Mouse (Mus musculus) right cerebral cortex, postnatal 14 days (tissue): ENCODE measurements at regions not wholly inside any gene's neighbourhood (a gene's known extent, or its start where the extent isn't known, plus 50 kb on each side); places are given as distances from the start of the nearest gene placed in this dataset.
A peak's percentile ranks its signal among the peaks of the same experiment; 100 is the strongest.

ENCODE experiments used
- DNase-seq: peaks from one replicate; pipeline ENCODE4 v3.0.0; 2022

DNA sequence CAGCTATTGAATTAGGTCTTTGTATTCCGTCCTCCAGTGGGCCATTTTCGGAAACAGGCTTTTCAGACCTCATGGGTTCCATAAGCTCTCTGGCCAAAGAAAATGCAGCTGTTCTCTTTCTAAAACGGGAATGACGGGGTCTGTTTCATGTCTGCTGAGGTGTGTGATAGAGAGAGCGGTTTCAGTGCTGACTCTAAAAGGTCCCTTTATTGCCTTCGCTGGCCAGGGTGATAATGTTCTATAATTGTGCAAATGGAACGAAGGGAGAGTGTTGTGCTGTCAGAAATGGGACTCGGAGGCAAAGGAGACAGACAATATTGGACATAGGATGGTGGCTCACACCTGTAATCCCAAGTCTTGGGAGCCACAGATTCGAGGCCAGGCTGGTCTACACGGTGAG, 53.5 kb upstream of the Osbpl8 start:
- DNase-seq = no peak

GRCm38 (mm10) chr10:111108658-111109633, 55.6 kb upstream of the Osbpl8 start:
- peak; percentile 64 for DNase-seq

GRCm38 (mm10) chr10:111107852-111108251, 56.7 kb upstream of the Osbpl8 start:
- no peak for DNase-seq

DNA sequence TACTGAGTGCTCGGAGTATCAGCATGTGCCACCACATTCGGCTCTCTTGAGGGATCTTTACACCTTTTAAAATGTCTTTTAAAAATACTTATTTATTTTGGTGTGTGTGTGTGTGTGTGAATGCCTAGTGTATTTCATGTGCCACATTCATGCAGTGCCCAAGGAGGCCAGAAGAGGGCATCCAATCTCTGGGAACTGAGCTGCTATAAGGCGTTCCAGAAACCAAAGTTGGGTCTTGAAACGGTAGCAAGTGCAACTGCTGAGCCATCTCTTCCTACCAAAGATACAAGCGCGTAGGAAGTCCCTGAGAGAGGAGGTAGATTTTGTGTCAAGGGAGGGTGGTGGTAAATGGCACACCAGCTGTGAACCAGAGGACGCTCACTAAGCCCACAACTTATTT, 57.2 kb upstream of the Osbpl8 start:
- DNase-seq = peak; percentile 77

GRCm38 (mm10) chr10:111106411-111106810, 58.1 kb upstream of the Osbpl8 start:
- DNase-seq = no peak

DNA sequence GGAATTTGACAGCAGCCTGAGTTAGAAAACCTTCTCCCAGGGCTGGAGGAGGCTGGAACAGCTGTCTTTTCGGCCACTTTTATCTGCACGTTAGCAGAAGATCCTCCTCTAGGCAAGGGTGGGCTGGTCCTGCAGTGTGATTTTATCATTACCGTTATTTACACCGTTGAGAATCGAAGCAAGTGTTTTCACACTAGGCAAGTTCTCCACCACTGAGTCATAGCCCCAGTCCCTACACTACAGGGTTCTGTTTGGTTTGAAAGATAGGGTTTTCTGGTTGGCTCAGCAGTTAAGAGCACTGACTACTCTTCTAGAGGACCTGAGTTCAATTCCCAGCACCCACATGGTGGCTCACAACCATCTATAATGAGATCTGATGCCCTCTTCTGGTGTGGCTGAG, 58.9 kb upstream of the Osbpl8 start:
- no peak for DNase-seq

DNA sequence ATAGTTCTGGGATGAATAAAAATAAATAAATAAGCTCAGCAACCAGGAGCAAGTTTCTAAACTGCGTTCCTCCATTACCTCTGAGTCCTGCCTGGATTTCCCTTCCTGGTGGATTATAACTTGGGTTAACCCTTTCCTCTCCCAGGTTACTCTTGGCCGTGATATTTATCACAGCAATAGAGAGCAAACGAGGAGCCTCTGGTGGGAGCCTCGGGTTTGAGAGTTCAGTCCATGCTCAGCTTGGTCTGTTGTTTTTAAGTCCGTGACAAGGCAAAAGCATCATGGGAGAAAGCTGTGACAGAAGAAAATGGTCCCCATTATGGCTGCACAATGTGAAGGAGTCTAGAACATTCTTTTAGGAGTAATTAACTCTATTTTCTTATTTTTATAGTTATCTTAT, 61.0 kb upstream of the Osbpl8 start:
- no peak for DNase-seq

DNA sequence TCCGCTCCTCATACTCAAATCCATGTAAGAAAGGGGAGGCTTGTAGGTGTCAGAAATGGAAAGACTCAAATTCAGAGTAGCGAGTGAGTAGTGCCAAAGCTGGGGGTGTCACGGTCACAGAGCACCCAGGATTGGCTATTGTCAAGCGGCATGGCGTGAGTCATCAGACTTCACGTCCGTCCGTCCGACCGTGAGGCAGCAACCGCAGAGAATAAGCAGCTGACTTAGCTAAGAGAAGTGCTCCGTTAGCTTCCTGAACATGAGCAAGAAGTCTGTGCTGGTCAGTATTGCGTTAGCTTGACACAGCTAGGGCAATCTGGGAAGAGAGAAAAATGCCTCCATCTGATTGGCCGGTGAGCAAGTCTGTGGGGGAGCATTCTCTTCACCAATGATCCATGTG, 61.5 kb upstream of the Osbpl8 start:
- DNase-seq = no peak

DNA sequence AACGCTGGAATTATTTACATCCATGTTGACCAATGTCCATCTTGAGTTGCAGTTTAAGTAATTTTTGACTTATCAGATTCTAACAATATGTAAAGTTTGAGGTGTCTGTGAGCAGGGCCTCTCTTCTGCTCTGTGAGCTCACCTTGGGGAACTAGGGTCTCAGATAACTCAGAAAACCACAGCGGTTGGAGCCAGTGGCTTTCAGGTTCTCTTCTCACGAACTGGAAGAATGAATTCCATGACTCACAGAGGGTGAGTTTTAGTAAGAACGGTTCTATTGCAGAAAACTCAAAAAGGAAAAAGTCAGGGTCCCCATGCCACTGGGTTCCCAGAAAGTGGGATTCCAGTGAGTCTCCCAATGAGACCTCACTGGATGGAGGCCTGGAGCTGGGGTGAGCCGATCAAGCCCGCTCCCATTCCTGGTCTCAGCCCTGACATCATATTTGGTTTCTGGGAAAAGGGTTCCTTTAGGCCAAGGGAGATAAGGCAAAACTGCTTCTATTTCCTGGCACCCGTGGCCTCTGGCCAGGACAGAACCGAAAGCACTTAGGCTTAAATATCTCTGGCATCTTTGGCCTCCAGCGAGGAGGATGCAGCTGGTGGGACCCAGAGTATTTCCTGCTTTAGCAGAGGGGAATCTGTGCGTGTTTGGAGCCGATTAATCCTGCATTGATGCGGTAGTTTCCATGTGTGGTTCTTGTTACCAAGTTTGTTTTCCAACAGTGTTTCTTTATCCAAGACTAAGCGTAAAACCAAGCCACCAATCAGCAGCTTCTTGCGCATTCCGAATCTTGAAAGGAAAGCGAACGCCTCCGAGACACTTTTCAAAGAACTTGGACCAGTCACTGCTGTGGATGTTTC, 62.4 kb upstream of the Osbpl8 start:
- DNase-seq = no peak

DNA sequence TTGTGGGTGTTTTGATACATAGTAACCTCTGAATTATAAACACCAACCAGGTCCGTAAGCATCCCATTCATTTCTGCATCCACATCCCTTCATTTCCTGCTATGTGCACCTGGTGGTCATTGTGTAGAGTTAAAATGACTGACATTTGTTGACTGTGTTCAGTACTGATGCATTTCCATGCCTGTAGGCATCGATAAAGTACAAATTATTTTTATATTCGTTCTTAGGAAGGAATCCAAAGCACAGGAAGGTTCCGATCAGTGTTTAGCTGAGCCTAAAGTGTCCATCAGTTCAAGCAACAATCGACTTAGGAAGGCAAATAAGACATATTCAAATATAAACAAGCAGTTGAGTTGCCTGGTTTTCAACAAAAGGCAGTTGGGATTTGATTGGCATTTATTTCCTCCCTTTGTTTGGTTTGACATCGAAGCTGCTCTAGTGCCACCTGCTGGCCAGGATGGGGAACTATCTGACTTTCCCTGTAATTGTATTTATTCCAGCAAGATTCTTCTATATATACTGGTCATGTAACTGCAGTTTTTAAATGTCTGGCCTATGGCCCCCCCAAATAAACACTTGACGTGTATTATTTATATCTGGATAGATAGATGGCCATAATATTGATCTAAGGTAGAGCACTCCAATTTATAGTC, 64.6 kb upstream of the Osbpl8 start:
- peak; percentile 65 for DNase-seq

- no peak for DNase-seq
Measured at GRCm38 (mm10) chr10:111099059-111099811, 65.3 kb upstream of the Osbpl8 start.

- DNase-seq = no peak
Measured at GRCm38 (mm10) chr10:111097245-111097644, 67.3 kb upstream of the Osbpl8 start.

- DNase-seq = no peak
Measured at GRCm38 (mm10) chr10:111096811-111097210, 67.7 kb upstream of the Osbpl8 start.

DNA sequence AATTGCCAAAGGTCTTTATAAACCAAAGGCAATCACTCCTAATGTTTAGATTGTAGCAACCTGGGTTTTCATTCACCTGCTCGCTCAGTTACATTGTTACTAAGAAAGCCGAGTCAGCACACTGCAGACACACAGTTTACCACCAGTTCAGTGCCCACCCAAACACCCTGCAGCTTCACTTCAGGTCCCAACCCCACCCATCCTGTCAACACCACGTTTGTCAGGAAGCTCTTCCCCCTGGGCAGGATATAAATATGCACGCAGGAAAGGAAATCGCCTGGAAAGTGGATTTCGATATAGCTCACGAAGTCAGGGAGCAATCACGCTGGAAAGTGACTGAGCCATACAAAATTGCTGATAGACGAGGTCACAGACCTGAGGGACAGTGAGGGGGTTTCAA, 70.1 kb upstream of the Osbpl8 start:
- DNase-seq = no peak

GRCm38 (mm10) chr10:111089382-111089781, 75.2 kb upstream of the Osbpl8 start:
- no peak for DNase-seq

GRCm38 (mm10) chr10:111085561-111085960, 75.6 kb upstream of the Zdhhc17 start:
- no peak for DNase-seq

GRCm38 (mm10) chr10:111084267-111084780, 74.4 kb upstream of the Zdhhc17 start:
- no peak for DNase-seq

DNA sequence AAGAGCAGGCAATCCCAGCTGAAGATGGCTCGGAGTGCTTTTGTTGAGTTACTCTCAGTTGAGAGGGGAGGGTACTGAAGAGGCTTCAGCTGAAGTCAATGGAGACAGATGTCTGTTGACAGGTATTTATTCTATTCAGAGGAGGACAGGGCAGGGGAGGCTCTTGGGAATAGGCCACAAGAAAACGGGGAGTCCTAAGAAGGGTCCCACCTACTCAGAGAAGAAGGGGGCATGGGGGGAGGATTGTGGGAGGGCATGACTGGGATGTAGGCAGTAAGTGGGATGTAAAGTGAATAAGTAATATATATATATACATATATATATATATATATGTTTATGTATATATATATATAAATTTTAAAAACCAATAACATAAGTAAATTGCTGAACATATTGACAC, 73.9 kb upstream of the Zdhhc17 start:
- no peak for DNase-seq

DNA sequence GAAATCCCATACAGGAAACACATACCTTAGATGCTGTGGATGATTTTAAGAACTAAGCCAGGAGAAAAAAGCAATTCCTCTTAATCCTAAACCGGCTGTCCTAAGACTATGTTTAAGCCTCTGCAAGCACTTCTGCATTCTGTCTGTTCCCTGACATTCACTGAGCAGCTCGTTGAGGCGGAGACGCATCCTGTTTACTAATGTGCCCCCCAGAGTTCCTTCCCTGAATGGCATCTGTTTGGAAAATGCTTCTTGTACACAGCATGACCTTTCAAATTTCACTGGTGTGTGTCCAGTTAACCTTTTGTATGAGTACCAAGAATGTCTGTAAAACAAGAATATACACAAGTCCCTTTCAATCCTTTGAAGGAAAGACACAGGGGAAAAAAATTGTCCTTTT, 73.4 kb upstream of the Zdhhc17 start:
- no peak for DNase-seq

GRCm38 (mm10) chr10:111080322-111080721, 70.4 kb upstream of the Zdhhc17 start:
- no peak for DNase-seq

DNA sequence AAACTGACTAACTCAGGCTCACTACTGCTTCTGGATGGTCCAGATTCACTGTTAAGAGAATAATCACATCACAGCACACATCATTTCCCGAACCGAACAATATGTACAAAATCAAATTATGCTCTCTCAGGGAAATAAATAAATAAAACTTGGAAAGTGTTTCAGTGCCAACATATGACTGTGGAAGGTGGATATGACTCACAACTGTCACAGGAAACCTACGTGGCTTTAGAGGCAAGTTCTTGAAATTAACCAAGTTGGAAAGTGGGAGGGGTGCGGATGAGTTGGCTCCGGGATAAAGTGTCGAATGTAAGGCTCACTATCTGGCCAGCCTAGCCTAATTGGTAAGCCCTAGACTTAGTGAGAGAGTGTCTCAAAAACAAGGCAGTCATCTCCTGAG, 69.1 kb upstream of the Zdhhc17 start:
- no peak for DNase-seq

GRCm38 (mm10) chr10:111077632-111078031, 67.7 kb upstream of the Zdhhc17 start:
- no peak for DNase-seq
